Mouse (Mus musculus): ENCODE measurements around the gene Rpn1.

DNA sequence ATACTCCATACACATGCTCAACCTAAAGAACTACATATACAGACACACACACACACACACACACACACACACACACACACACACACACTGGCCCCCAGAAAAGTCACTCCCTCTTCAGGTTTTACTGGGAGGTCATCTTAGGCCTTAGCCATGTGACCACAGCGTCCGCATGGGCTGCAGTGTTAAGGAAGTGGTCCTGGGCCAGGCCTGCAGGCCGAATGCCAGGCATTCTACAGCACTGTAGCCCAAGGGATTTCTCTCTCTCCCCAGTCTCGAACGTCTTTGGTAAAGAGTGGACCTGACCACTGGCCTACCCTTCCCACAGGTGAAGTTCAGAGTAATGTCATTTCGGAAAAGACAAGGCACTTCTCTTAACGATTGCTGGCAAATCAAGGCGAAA lies 62.3 kb downstream of the Rpn1 start:
- TF ChIP-seq CTCF (conservative IDR thresholded peaks at IDR 0.05; ENCODE audit: low read length): no peak
- TF ChIP-seq POU5F1 (IDR thresholded peaks at IDR 0.05; ENCODE audit: borderline replicate concordance, low read length): no peak

Measured in E14TG2a.4 (cell line).